ENCODE assay signal across 19 mouse cellular contexts in the genomic region with DNA sequence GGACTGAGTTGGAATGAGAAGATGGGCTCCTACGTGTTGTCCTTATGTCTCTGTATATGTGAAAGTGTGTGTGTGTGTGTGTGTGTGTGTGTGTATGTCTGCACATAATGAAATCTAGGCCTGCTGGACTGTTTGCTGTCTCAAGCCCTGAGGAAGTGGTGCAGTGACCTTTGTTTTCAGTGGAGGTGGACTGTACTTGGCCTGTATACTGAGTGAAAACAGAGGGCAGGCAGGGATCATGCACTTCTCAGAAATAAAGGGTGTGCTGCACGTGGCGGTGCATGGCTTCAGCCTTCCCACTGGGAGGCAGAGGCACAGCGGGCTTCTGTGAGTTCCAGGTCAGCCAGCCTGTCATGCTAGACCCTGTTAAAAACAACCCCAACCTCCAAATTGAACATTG. TPM values are rescaled to one million over a fixed set of nuclear protein-coding genes. Genes with fewer than 3 reads are reported as not detected.
DNase-seq lines count a peak whose midpoint lies in the region; ATAC-seq lines count a peak whose summit lies in the region.
"Had no signal": no experiment of that assay in that cellular context is flagged by ENCODE, and none has a peak within 500 bp of the region (broad histone marks: within the 10 kb centered on the region; RNA-seq: fewer than 3 reads in every experiment).

No protein-coding gene starts in this region.

- no peak for ATAC-seq in limb, embryonic 13.5 days (ENCODE audit: low FRiP score, low read depth)
- peak; percentile 80 for ATAC-seq in liver, embryonic 16.5 days (ENCODE audit: low read depth)
- ATAC-seq: forebrain, postnatal 0 days had no signal

- peak; percentile 32 for DNase-seq in adrenal gland, postnatal 14 days
- no peak for DNase-seq in adrenal gland, postnatal 4 days (ENCODE audit: low spot score in 2 of 2)
- DNase-seq in limb, embryonic 10.5 days (ENCODE audit: low spot score), result no peak
- DNase-seq in adrenal gland, postnatal 25 days, result peak; percentile 19
- DNase-seq in cerebellum, postnatal 10 days, result no peak
- no peak for DNase-seq in ovary, postnatal 36 days (ENCODE audit: low spot score)
- DNase-seq: cerebellum, postnatal 36 days; forebrain, postnatal 0 days; gastrocnemius, adult 2 months; heart, postnatal 14 days; layer of hippocampus, postnatal 36 days; left cerebral cortex, postnatal 4 days; spleen, adult 18-20 months; thymus, postnatal 14 days had no signal

- H3K27ac ChIP-seq in limb, embryonic 13.5 days, result no peak overlapping the region
- H3K27ac ChIP-seq in limb, embryonic 10.5 days, result no peak overlapping the region
- H3K27ac ChIP-seq in liver, embryonic 16.5 days (ENCODE audit: low read length), result 0 out of 2 replicates have a peak overlapping the region, but pooled peaks have one; percentile 15
- H3K27ac ChIP-seq: embryonic facial prominence, embryonic 10.5 days; gastrocnemius, adult 2 months; hindbrain, embryonic 15.5 days had no signal

- H3K27me3 ChIP-seq in limb, embryonic 13.5 days, result no peaks in the 10 kb centered on the region
- no peaks in the 10 kb centered on the region for H3K27me3 ChIP-seq in limb, embryonic 10.5 days (ENCODE audit: low read depth, poor library complexity, severe bottlenecking)
- H3K27me3 ChIP-seq in liver, embryonic 16.5 days (ENCODE audit: control insufficient read depth, insufficient read depth, low read depth, low read length), result no peaks in the 10 kb centered on the region
- H3K27me3 ChIP-seq: hindbrain, embryonic 15.5 days had no signal

- no peak overlapping the region for H3K4me3 ChIP-seq in limb, embryonic 13.5 days
- H3K4me3 ChIP-seq in limb, embryonic 10.5 days, result no peak overlapping the region
- H3K4me3 ChIP-seq in liver, embryonic 16.5 days (ENCODE audit: low read depth, low read length), result no peak overlapping the region
- H3K4me3 ChIP-seq: embryonic facial prominence, embryonic 10.5 days; erythroblast, embryonic 14.5 days; gastrocnemius, adult 2 months; hindbrain, embryonic 15.5 days had no signal

- WGBS in limb, embryonic 13.5 days, result 52% methylated on average over 4 of the region's 4 CpGs
- 64% methylated on average over 4 of the region's 4 CpGs for WGBS in limb, embryonic 10.5 days
- 57% methylated on average over 4 of the region's 4 CpGs for WGBS in liver, embryonic 16.5 days (ENCODE audit: insufficient replicate concordance)

- 0 out of 2 replicates have a peak overlapping the region, but pooled peaks have one; percentile 8 for H3K9ac ChIP-seq in limb, embryonic 13.5 days
- H3K9ac ChIP-seq in liver, embryonic 16.5 days (ENCODE audit: low read depth, low read length), result no peak overlapping the region
- H3K9ac ChIP-seq: forebrain, postnatal 0 days; hindbrain, embryonic 15.5 days had no signal

- H3K36me3 ChIP-seq in limb, embryonic 13.5 days, result no peaks in the 10 kb centered on the region
- H3K36me3 ChIP-seq in limb, embryonic 10.5 days, result no peaks in the 10 kb centered on the region
- H3K36me3 ChIP-seq in liver, embryonic 16.5 days (ENCODE audit: control insufficient read depth, insufficient read depth), result no peaks in the 10 kb centered on the region
- H3K36me3 ChIP-seq: embryonic facial prominence, embryonic 10.5 days; hindbrain, embryonic 15.5 days had no signal

- no peak overlapping the region for H3K4me2 ChIP-seq in limb, embryonic 13.5 days (replicated peaks)
- no peak overlapping the region for H3K4me2 ChIP-seq in liver, embryonic 16.5 days (ENCODE audit: low read depth, low read length)
- H3K4me2 ChIP-seq: hindbrain, embryonic 15.5 days had no signal

- H3K9me3 ChIP-seq in limb, embryonic 13.5 days, result no peaks in the 10 kb centered on the region
- H3K9me3 ChIP-seq in limb, embryonic 10.5 days (replicated peaks), result no peaks in the 10 kb centered on the region
- H3K9me3 ChIP-seq in liver, embryonic 16.5 days (replicated peaks; ENCODE audit: control insufficient read depth, low read length), result no peaks in the 10 kb centered on the region
- H3K9me3 ChIP-seq: embryonic facial prominence, embryonic 10.5 days; hindbrain, embryonic 15.5 days had no signal

- H3K4me1 ChIP-seq in limb, embryonic 13.5 days, result peaks cover 88% of the 10 kb centered on the region
- peaks cover 92% of the 10 kb centered on the region for H3K4me1 ChIP-seq in limb, embryonic 10.5 days
- peaks cover 55% of the 10 kb centered on the region for H3K4me1 ChIP-seq in liver, embryonic 16.5 days (ENCODE audit: control insufficient read depth, low read depth, low read length)

RNA-seq across cellular contexts. Expression of a gene that starts 11.0 kb away (rescaled TPM):
- 36.2 and 45.3 TPM in 2 replicates for total RNA-seq in adrenal gland, postnatal 14 days (2021)
- total RNA-seq in adrenal gland, postnatal 4 days (2021), result 10 to 100 TPM; 49.9 to 55.3 TPM
- 18.6 and 19.1 TPM in 2 replicates for polyA plus RNA-seq in limb, embryonic 13.5 days (2015; fragmentation: Nextera tagmentation; extraction: Ambion mirVana)
- polyA plus RNA-seq in limb, embryonic 10.5 days (2016; fragmentation: Nextera tagmentation; extraction: Ambion mirVana), result 11.1 and 13.9 TPM in 2 replicates
- 33.9 and 40.3 TPM in 2 replicates for total RNA-seq in adrenal gland, postnatal 25 days (2021)
- polyA plus RNA-seq in liver, embryonic 16.5 days (2015; fragmentation: Nextera tagmentation; extraction: Ambion mirVana), result 11.2 and 12.2 TPM in 2 replicates

Comparison
In these comparisons a context has a peak if more than half of its experiments do, and no peak if none do; other contexts are left out.
1. DNase-seq: peak in adrenal gland, postnatal 14 days (single experiment) and adrenal gland, postnatal 25 days (single experiment); none in adrenal gland, postnatal 4 days (0 of 2), limb, embryonic 10.5 days (single experiment), cerebellum, postnatal 10 days (0 of 2) and ovary, postnatal 36 days (single experiment).